Mouse (Mus musculus): ENCODE results near the gene Camkk2. TPM values are rescaled to one million over a fixed set of nuclear protein-coding genes. Genes with fewer than 3 reads are reported as not detected.

The Camkk2 gene
- total RNA-seq, 2 experiments from 2014 or later: 182 to 192 TPM

- intact Hi-C loops (cut with DNase I): no loop called here
- DNase-seq (ENCODE audit: extremely low spot score in 1 of 2, low spot score in 2 of 2): no peak
Measured at GRCm38 (mm10) chr5:122756680-122757079, 22.5 kb downstream of the Camkk2 start.

- DNase-seq (ENCODE audit: extremely low spot score in 1 of 2, low spot score in 2 of 2): no peak
- intact Hi-C loops (cut with DNase I): no loop called here
Measured at GRCm38 (mm10) chr5:122756144-122756543, 23.1 kb downstream of the Camkk2 start.

- intact Hi-C loops (cut with DNase I): no loop called here
- no peak for DNase-seq (ENCODE audit: extremely low spot score in 1 of 2, low spot score in 2 of 2)
Measured at GRCm38 (mm10) chr5:122755620-122756019, 23.6 kb downstream of the Camkk2 start.

GRCm38 (mm10) chr5:122754477-122754876 lies 24.7 kb downstream of the Camkk2 start:
- peak in 1 of 2 experiments; percentile 18 for DNase-seq (ENCODE audit: extremely low spot score in 1 of 2, low spot score in 2 of 2)
- intact Hi-C loops (cut with DNase I): no loop called here

GRCm38 (mm10) chr5:122747950-122748349 lies 31.3 kb downstream of the Camkk2 start:
- intact Hi-C loops (cut with DNase I): no loop called here
- DNase-seq (ENCODE audit: extremely low spot score in 1 of 2, low spot score in 2 of 2): peak in 1 of 2 experiments; percentile 63

- intact Hi-C loops (cut with DNase I): no loop called here
- no peak for DNase-seq (ENCODE audit: extremely low spot score in 1 of 2, low spot score in 2 of 2)
Measured at GRCm38 (mm10) chr5:122743880-122744422, 35.3 kb downstream of the Camkk2 start.

- intact Hi-C loops (cut with DNase I): no loop called here
- DNase-seq (ENCODE audit: extremely low spot score in 1 of 2, low spot score in 2 of 2): peak in 1 of 2 experiments; percentile 33
Measured at GRCm38 (mm10) chr5:122736761-122737160, 42.4 kb downstream of the Camkk2 start.

GRCm38 (mm10) chr5:122735853-122736252 lies 43.4 kb downstream of the Camkk2 start:
- intact Hi-C loops (cut with DNase I): no loop called here

GRCm38 (mm10) chr5:122733881-122734280 lies 45.3 kb downstream of the Camkk2 start:
- intact Hi-C loops (cut with DNase I): no loop called here
- peak in 1 of 2 experiments; percentile 33 for DNase-seq (ENCODE audit: extremely low spot score in 1 of 2, low spot score in 2 of 2)

More at GRCm38 (mm10) chr5:122735853-122736252, 43.4 kb downstream of the Camkk2 start:
- peak in 1 of 2 experiments; percentile 14 for DNase-seq (ENCODE audit: extremely low spot score in 1 of 2, low spot score in 2 of 2)

GRCm38 (mm10) chr5:122731991-122732673 lies 47.1 kb downstream of the Camkk2 start:
- intact Hi-C loops (cut with DNase I): no loop called here
- DNase-seq (ENCODE audit: extremely low spot score in 1 of 2, low spot score in 2 of 2): peak in 1 of 2 experiments; percentile 70

- intact Hi-C loops (cut with DNase I): no loop called here
- DNase-seq (ENCODE audit: extremely low spot score in 1 of 2, low spot score in 2 of 2): peak in 1 of 2 experiments; percentile 68
Measured at GRCm38 (mm10) chr5:122731321-122731720, 47.9 kb downstream of the Camkk2 start.

GRCm38 (mm10) chr5:122730776-122731175 lies 48.4 kb downstream of the Camkk2 start:
- intact Hi-C loops (cut with DNase I): no loop called here
- no peak for DNase-seq (ENCODE audit: extremely low spot score in 1 of 2, low spot score in 2 of 2)

GRCm38 (mm10) chr5:122727096-122727495 lies 52.1 kb downstream of the Camkk2 start:
- no peak for DNase-seq (ENCODE audit: extremely low spot score in 1 of 2, low spot score in 2 of 2)
- intact Hi-C loops (cut with DNase I): loop anchor here (10.0 kb wide), 1 partner anchor 302 kb away; the partner anchor contains the start of gene Anapc7

GRCm38 (mm10) chr5:122726595-122726994 lies 52.6 kb downstream of the Camkk2 start:
- no peak for DNase-seq (ENCODE audit: extremely low spot score in 1 of 2, low spot score in 2 of 2)
- intact Hi-C loops (cut with DNase I): loop anchor here (10.0 kb wide), 1 partner anchor 302 kb away; the partner anchor contains the start of gene Anapc7

GRCm38 (mm10) chr5:122726068-122726467 lies 53.1 kb downstream of the Camkk2 start:
- intact Hi-C loops (cut with DNase I): loop anchor here (10.0 kb wide), 1 partner anchor 301 kb away; the partner anchor contains the start of gene Anapc7
- DNase-seq (ENCODE audit: extremely low spot score in 1 of 2, low spot score in 2 of 2): peak; percentile 70 to 79

- intact Hi-C loops (cut with DNase I): loop anchor here (10.0 kb wide), 1 partner anchor 301 kb away; the partner anchor contains the start of gene Anapc7
- no peak for DNase-seq (ENCODE audit: extremely low spot score in 1 of 2, low spot score in 2 of 2)
Measured at GRCm38 (mm10) chr5:122725453-122725852, 53.8 kb downstream of the Camkk2 start.

- intact Hi-C loops (cut with DNase I): no loop called here
- no peak for DNase-seq (ENCODE audit: extremely low spot score in 1 of 2, low spot score in 2 of 2)
Measured at GRCm38 (mm10) chr5:122719168-122719567, 60.0 kb downstream of the Camkk2 start.

GRCm38 (mm10) chr5:122718400-122718799 lies 60.8 kb downstream of the Camkk2 start:
- no peak for DNase-seq (ENCODE audit: extremely low spot score in 1 of 2, low spot score in 2 of 2)
- intact Hi-C loops (cut with DNase I): no loop called here

GRCm38 (mm10) chr5:122716793-122717192 lies 62.4 kb downstream of the Camkk2 start:
- intact Hi-C loops (cut with DNase I): no loop called here
- DNase-seq (ENCODE audit: extremely low spot score in 1 of 2, low spot score in 2 of 2): no peak

GRCm38 (mm10) chr5:122715723-122716122 lies 63.5 kb downstream of the Camkk2 start:
- no peak for DNase-seq (ENCODE audit: extremely low spot score in 1 of 2, low spot score in 2 of 2)
- intact Hi-C loops (cut with DNase I): no loop called here
